Mouse (Mus musculus) Patski (cell line): ENCODE measurements around the gene Mfrp. TPM values are rescaled to one million over a fixed set of nuclear protein-coding genes. Genes with fewer than 3 reads are reported as not detected.

ENCODE experiments used
- ATAC-seq: fragments of 100-300 bp; one replicate; pipeline ENCODE4 v1.8.0; 2021
- CTCF ChIA-PET: fragments of 350-600 bp; sonication (Branson Sonifier 250); formaldehyde crosslinking; loops from one replicate; lab custom pipeline; 2022; ENCODE audit warnings: inconsistent platforms; lab: Charles Lee
- POLR2A ChIA-PET: fragments of 350-600 bp; sonication (Branson Sonifier 250); formaldehyde crosslinking; loops from one replicate; lab custom pipeline; 2022; ENCODE audit warnings: antibody characterized with exemption, inconsistent platforms; lab: Charles Lee
- DNase-seq: peaks from one replicate; pipeline ENCODE4 v3.0.0-alpha.2; 2011; ENCODE audit warnings: low read depth, low spot score
- H3K27me3 ChIP-seq: fragments of 371-371 bp; one replicate; pipeline ENCODE4 v1.5.1; 2021
- CTCF ChIP-seq: fragments of 100-300 bp; IDR thresholded peaks from one replicate; pipeline ENCODE4 v1.5.1; 2021
- in situ Hi-C: fragments of 300-500 bp; cut with MboI; formaldehyde crosslinking; loops from 3 replicates; pipeline ENCODE4 v1.11.1; 2018; ENCODE audit warnings: low pct_unique_long_range_greater_than_20kb, mixed read lengths
- polyA plus RNA-seq: library from polyadenylated mRNA; unstranded; gene quantifications from one replicate; pipeline ENCODE4 v1.2.3, GENCODE M21; 2021

The Mfrp gene
- polyA plus RNA-seq, 1 experiment from 2014 or later = 0.12 TPM

DNA sequence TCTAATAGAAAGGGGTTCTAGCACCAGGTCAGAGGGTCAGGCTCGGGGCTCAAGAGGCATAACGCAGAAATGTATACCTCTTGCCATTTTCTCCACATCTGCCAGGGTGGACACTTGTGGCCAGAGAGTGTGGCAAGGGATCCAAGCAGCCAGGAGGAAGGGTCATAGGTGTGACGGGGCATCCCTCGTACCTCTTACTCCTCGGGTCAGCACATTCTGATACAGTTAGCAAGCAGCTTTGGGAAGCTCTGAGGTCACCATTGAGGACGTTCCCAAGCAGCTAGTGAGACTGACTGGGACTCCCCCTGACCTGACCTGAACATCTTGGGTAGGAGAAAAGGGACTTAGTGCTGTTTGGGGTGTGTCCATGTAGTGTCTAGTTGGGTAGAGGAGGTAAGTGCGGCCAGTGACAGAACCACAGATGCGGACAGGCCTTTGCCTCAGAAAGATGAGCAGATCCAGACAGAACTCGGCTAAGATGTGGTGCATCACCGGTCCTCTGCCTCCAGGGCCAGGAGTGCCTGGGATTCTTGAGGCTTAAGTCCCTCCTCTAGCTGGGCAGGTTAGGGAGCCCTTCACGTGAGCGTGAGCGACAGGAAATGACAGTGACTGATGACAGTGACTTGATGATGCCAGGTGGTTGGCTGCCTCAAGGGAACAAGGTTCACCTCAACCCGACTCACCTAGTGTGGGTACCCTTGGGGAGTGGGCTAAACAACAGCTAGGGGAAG lies 31.3 kb upstream of the Mfrp start:
- no peak for ATAC-seq
- ChIA-PET CTCF (interaction anchor here (0.8 to 0.9 kb wide), 2 partner anchors 24 to 29 kb away, joined by 3 to 4 read pairs; no protein-coding TSS in a partner anchor), POLR2A (interaction anchor here (1.5 kb wide), 1 partner anchor 17 kb away, joined by 5 read pairs; no protein-coding TSS in a partner anchor)
- no peak for TF ChIP-seq CTCF
- no peak for DNase-seq
- in situ Hi-C loops = no loop called here
- H3K27me3 ChIP-seq = no peaks in the 10 kb centered on the region

DNA sequence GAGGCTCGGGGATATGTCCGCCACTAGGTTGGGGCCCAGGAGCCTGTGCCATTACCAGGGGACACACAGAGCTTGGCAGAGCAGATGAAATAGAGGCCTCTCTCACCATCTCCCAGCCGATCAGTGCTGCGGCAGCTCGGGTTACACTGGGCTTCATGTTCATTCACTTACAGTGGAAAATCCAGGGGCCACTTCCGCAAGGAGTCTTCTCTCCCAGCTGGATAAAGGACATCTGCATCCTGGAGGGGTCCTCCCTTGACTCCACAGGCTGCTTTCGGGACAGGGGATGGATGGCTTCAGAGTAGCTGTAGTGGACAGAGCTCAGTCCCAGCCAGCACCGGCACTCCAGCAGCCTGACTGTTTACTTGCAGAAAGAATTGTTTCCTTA lies 30.7 kb upstream of the Mfrp start:
- TF ChIP-seq CTCF = no peak
- no peak for DNase-seq
- CTCF ChIA-PET = interaction anchor here (0.8 to 0.9 kb wide), 2 partner anchors 23 to 29 kb away, joined by 3 to 4 read pairs; no protein-coding TSS in a partner anchor
- H3K27me3 ChIP-seq = no peaks in the 10 kb centered on the region
- ATAC-seq = no peak
- in situ Hi-C loops = no loop called here
- POLR2A ChIA-PET = interaction anchor here (1.5 kb wide), 1 partner anchor 17 kb away, joined by 5 read pairs; no protein-coding TSS in a partner anchor

DNA sequence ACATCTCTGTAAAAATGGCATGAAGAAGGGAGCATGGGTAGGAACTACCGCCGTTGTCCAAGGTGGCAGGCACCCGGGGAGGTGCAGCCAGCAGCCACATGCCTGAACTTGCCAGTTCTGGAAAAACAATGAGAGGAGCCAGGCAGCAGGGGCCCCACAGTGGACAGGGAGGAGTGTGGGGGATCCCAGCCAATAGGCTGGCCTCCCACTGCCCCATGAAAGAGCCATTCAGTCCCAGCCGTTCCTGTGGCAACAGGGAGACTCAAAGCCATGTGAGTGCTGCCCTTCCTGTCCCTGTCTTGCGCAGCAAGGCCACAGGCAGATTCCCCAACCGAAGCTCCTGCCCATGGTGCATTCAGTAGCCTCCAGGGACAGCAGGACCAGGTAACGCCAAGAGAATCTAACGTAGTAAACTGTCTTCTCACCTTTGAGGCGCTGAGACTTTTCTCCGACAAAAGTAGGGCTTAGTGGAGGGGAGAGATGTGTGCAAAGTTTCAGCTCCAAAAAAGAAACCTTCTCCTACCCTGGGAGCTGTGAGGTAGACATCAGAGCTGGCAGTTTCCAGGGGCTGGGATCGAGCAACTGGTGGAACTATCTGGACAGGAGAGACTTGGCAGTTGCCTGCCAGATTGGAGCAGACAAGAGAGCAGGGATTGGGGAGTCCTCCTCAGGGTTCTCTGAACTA lies 29.5 kb upstream of the Mfrp start:
- no peak for TF ChIP-seq CTCF

DNA sequence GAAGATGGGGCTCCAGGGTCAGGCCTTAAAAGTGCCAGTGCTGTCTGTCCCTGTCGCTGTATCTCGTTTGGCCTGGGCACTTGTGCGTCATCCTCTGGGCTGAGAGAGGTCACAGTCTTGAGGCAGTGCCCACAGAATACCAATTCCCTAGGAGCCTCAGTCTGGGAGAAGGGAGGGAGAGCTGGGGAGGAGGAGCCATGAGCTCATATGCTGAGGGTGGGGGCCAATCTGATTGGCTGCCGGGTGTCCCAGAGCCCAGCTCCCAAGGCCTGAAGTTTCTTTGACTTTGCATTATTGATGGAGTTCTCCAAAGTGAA lies 29.0 kb upstream of the Mfrp start:
- ChIA-PET CTCF (no interaction called here), POLR2A (no interaction called here)
- in situ Hi-C loops = no loop called here
- DNase-seq (no peak), ATAC-seq (no peak)
- TF ChIP-seq CTCF = no peak
- no peaks in the 10 kb centered on the region for H3K27me3 ChIP-seq

More for the DNA sequence above, 29.5 kb upstream of the Mfrp start:
- in situ Hi-C loops = no loop called here
- no peaks in the 10 kb centered on the region for H3K27me3 ChIP-seq
- ChIA-PET CTCF (no interaction called here), POLR2A (interaction anchor here (0.7 kb wide), 1 partner anchor 34 kb away, joined by 3 read pairs; no protein-coding TSS in a partner anchor)
- no peak for ATAC-seq
- no peak for DNase-seq

DNA sequence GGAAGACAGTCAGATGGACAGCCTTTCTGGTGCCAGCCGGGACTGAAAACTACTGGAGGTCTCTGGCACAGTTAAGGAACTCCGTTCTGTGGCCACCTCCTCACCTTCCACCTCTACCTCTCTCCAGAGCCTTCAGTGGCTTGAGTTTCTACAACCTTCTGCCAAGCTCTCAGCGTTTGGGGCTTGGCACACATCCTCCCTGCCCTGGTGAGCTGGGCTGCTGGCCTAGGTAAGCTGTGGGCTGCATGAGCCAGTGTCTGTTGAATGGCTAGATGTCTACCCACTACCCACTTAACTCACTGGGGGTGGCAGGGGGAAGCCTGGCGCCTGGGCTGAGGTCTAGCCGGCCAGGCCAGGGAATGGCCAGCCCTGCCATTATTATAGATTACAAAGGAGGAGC lies 28.4 kb upstream of the Mfrp start:
- ChIA-PET POLR2A (no interaction called here), CTCF (no interaction called here)
- no peak for TF ChIP-seq CTCF
- in situ Hi-C loops = no loop called here
- DNase-seq (no peak), ATAC-seq (no peak)
- H3K27me3 ChIP-seq = no peaks in the 10 kb centered on the region

DNA sequence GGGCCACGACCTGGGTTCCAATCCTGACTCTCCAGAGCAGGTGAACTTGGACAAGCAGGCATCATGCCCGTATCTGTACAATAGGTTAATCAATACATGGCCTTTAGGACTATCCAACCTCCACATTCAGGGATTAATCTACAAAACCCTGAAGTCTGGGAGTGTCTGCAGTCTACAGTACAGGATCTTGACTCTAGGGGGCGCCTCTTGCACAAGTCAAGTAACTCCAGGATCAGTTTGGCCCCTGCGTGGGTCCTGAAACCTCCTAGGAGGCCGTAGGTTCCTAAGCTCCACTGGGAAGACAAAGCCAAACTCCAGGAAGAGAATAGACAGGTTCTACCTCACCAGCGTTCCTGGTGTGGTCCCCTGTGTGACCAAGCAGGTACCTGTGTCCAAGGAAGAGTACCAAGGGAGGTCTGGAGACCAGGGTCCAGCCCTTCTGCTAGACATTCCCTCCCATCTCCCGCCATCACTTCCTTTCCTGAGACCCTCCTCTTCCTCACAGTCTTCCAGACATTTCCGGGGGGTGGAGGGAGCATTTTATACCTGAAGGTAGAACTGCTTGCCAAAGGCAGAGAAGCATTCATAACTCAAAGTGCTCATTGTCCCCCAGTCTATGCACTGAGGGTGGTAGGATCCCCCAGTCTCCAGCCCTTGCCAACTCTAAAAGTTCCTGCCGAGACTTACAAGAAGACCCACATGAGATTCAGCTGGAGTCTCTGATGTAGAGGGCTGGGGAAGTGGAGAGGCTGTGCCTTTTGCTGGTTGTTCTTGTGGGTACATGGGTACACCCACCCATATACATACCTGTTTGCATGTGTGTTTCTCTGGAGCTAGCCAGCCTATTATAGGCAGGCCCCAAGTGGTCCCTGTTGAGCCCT lies 26.9 kb upstream of the Mfrp start:
- ATAC-seq = no peak
- TF ChIP-seq CTCF = no peak
- DNase-seq = no peak
- in situ Hi-C loops = no loop called here
- ChIA-PET CTCF (interaction anchor here (1.1 to 5.2 kb wide), 3 partner anchors 20 to 196 kb away, joined by 3 to 24 read pairs (median 5); no protein-coding TSS in a partner anchor), POLR2A (no interaction called here)
- H3K27me3 ChIP-seq = no peaks in the 10 kb centered on the region

DNA sequence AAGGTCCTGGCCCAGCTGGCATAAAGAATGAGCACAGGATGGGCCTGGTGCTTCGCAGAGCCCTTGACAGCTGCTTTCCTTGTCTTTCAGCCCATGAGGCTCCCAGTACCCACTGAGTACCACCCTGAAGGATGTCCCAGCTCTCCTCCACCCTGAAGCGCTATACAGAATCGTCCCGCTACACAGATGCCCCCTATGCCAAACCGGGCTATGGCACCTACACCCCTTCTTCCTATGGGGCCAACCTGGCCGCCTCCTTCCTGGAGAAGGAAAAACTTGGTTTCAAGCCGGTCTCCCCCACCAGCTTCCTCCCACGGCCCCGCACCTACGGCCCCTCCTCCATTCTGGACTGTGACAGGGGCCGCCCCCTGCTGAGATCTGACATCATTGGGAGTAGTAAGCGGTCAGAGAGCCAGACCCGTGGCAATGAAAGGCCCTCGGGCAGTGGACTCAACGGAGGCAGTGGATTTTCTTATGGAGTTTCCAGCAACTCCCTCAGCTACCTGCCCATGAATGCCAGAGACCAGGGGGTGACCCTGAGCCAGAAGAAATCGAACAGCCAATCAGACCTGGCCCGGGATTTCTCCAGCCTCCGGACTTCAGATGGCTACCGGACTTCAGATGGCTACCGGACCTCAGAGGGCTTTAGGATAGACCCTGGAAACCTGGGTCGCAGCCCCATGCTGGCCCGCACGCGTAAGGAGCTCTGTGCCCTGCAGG lies 26.1 kb upstream of the Mfrp start:
- no peak for TF ChIP-seq CTCF
- CTCF ChIA-PET = interaction anchor here (1.1 to 5.2 kb wide), 4 partner anchors 8 to 195 kb away, joined by 3 to 24 read pairs (median 7); partner anchors contain the start of gene Usp2
- POLR2A ChIA-PET = no interaction called here
- H3K27me3 ChIP-seq = no peaks in the 10 kb centered on the region
- in situ Hi-C loops = no loop called here
- DNase-seq (no peak), ATAC-seq (no peak)

DNA sequence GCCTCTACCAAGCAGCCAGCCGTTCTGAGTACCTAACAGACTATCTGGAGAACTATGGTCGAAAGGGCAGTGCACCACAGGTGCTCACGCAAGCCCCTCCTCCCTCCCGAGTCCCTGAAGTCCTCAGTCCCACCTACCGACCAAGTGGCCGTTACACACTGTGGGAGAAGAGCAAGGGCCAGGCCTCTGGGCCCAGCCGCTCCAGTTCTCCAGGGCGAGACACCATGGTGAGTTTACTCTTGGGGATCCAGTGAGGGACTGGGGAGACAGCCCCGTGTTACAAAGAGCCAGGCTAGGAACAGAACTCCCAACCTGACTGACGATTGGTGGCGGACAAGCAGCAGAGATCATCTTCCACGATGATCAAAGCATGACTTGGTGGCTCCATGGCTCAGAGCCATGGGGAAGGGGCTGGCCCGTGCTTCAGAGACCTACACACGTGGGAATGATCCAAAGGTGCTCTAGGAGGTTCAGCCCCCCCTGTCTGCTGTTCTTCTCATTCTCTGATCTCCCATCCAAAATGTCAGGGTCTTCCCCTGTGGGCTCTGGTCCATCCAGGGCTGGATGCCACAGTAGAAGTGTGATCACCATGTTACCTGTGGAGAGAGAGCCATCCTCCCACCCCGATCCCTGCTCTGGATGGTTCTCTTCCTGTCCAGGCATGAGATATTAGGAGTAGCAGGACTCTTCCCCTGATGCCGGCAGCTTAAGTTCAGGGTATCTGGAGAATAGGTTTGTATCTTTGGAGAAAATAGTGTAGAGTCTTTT lies 25.3 kb upstream of the Mfrp start:
- ChIA-PET POLR2A (interaction anchor here (0.6 kb wide), 1 partner anchor 231 kb away, joined by 3 read pairs; no protein-coding TSS in a partner anchor), CTCF (interaction anchor here (2.1 to 5.2 kb wide), 2 partner anchors 9 to 19 kb away, joined by 9 to 24 read pairs; partner anchors contain the start of gene Usp2)
- ATAC-seq (no peak), DNase-seq (no peak)
- no peak for TF ChIP-seq CTCF
- no peaks in the 10 kb centered on the region for H3K27me3 ChIP-seq
- in situ Hi-C loops = no loop called here

DNA sequence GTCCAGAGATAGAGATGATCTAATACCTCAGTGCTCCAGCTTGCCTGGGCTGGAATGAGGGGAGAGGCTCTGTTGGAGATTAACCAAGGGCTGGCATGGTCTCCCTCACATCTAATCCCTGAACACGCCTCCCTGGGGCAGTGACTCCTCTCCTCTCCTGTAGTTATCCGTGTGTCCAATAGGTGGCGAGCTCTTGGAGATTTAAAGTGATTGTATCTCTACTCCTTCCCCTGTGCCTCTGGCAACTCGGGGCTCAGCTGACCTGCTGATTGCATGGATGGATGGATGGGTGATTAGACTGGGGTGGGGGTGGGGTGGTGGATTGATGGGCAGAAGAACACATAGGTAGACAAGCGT lies 24.8 kb upstream of the Mfrp start:
- ATAC-seq (peak; percentile 58), DNase-seq (peak; percentile 82)
- no peak for TF ChIP-seq CTCF
- in situ Hi-C loops = no loop called here
- CTCF ChIA-PET = interaction anchor here (0.9 to 5.2 kb wide), 5 partner anchors 10 to 37 kb away, joined by 3 to 24 read pairs (median 6); partner anchors contain the start of genes Gm49380, Rnf26 and Usp2
- POLR2A ChIA-PET = interaction anchor here (0.6 to 1.0 kb wide), 2 partner anchors 11 to 230 kb away, joined by 3 read pairs; no protein-coding TSS in a partner anchor
- H3K27me3 ChIP-seq = no peaks in the 10 kb centered on the region
